Mouse (Mus musculus) heart, embryonic 12.5 days (tissue): ENCODE results near the gene Tuft1. TPM values are rescaled to one million over a fixed set of nuclear protein-coding genes. Genes with fewer than 3 reads are reported as not detected.
"Not testable (repeated sequence)": the region's sequence is repeated elsewhere in the genome, so short reads cannot be mapped to it uniquely, and the experiment has no call there.

Experiments
- ATAC-seq: fragments of 200-750 bp; cut with Nextera tagmentation; 2 replicates; pipeline ENCODE4 v1.8.0; 2017; ENCODE audit warnings: moderate TSS enrichment, moderate library complexity; ENCODE audit not compliant: insufficient number of reproducible peaks, low FRiP score
- H3K27ac ChIP-seq: fragments of 300-500 bp; sonication (generic); 2 replicates; pipeline ENCODE4 v1.5.1; 2016; ENCODE audit warnings: mild to moderate bottlenecking, moderate library complexity; ENCODE audit not compliant: poor library complexity, severe bottlenecking
- H3K27me3 ChIP-seq: fragments of 300-500 bp; sonication (generic); replicated peaks from 2 replicates; pipeline ENCODE4 v1.6.1; 2016; ENCODE audit warnings: mild to moderate bottlenecking, moderate library complexity
- H3K36me3 ChIP-seq: fragments of 300-500 bp; sonication (generic); 2 replicates; pipeline ENCODE4 v1.6.1; 2016; ENCODE audit warnings: mild to moderate bottlenecking, moderate library complexity
- H3K4me1 ChIP-seq: fragments of 300-500 bp; sonication (generic); replicated peaks from 2 replicates; pipeline ENCODE4 v1.6.1; 2016; ENCODE audit warnings: mild to moderate bottlenecking
- H3K4me2 ChIP-seq: fragments of 300-500 bp; sonication (generic); 2 replicates; pipeline ENCODE4 v1.6.1; 2016; ENCODE audit warnings: mild to moderate bottlenecking, moderate library complexity
- H3K4me3 ChIP-seq: fragments of 300-500 bp; sonication (generic); 2 replicates; pipeline ENCODE4 v1.5.1; 2016; ENCODE audit warnings: mild to moderate bottlenecking
- H3K9ac ChIP-seq: fragments of 300-500 bp; sonication (generic); 2 replicates; pipeline ENCODE4 v1.6.1; 2016; ENCODE audit warnings: mild to moderate bottlenecking, moderate library complexity
- H3K9me3 ChIP-seq: fragments of 300-500 bp; sonication (generic); replicated peaks from 2 replicates; pipeline ENCODE4 v1.6.1; 2016; ENCODE audit warnings: mild to moderate bottlenecking, moderate library complexity
- WGBS: fragments of 180-500 bp; shearing (Covaris S2); methylation state at CpG from one replicate; pipeline ENCODE4 v1.1.7; 2016; 5-methylcytosine and 5-hydroxymethylcytosine counted together
- polyA plus RNA-seq: library from polyadenylated mRNA; unstranded; fragments of >200 nt; fragmentation: Nextera tagmentation; extraction: Ambion mirVana; gene quantifications from 2 replicates; pipeline ENCODE4 v1.2.1, GENCODE M21; 2016

The Tuft1 gene
- polyA plus RNA-seq, 1 experiment from 2014 or later, result 8.5 TPM

DNA sequence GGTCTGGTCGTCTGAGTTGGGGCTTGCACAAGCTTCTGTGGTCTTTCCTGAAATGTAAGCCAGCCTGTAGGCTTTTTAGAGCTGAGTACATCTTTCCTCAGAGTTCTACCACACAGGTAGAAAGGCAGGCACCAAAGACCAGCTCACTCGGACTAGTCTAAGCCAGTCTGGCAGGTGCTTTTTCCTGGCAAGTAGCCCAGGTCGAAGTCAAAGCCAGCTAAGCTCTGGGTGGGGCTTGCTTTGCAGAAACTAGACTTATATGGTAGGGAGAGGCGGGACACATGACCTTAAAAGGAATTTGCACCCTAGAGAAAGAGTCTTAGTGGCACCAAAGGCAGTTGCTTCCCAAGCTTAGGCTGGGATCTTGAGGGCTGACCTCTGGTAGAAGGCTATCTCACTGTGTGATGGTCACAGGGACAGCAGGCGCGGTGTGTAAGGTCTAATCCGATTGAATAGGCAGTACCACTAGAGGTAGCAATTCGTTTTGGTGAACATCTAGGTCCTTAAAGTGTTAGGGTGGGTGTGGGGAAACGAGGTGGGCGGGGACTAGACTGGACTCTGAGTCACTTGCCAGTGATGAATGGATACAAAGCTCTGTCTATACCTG lies 573 bp upstream of the Tuft1 start:
- H3K4me3 ChIP-seq, result peak overlapping the region; percentile 9
- 24% methylated on average over 8 of the region's 10 CpGs for WGBS

DNA sequence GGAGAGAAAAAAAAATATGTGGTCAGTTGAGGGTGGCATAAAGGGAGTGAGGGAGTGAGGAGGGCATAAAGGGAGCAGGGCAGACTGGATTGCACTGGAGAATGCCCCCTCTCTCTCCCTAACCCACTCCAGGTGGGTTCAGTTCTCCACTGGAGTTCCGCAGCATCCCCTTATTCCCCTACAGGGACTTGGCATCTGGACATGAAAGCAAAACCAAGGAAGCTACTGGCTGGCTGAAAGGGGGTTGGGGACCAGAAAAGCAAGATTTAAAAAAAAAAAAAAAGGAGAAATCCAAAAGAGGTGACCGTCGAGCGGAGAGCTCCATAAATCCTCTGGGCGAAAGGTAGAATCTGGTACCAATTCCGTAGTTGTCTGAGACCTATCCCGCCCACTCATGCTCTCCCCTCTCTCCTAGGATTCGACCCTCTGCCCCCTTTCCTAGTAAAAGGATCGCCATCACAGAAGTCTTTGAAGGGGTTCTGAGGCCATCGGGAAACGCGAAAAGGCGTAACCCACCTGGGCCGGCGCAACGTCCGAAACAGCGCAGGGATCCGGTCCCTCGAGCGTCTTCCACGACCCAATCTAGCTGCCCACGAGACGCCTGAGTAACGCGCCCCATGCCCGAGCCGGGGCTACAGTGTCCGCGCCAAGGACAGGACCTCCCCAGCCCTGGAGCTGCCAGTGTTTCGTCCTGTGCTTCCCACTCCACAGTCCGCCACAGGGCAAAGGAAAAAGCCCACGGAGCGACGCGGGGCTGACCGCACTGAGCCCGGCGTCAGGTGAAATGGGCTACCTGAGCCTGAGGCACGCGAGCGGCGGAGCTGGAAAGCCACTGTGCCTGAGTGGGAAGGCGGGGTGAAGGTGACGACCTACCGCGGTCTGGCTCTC lies 576 bp downstream of the Tuft1 start:
- peak; percentile 44; the same call in 1 of the 2 replicates for ATAC-seq
- 3% methylated on average over 26 of the region's 47 CpGs for WGBS
- peak overlapping the region; percentile 72 for H3K9ac ChIP-seq
- H3K9me3 ChIP-seq, H3K4me1 ChIP-seq, H3K27me3 ChIP-seq, H3K27ac ChIP-seq, H3K36me3 ChIP-seq: not testable (repeated sequence)
- peak overlapping the region; percentile 87 for H3K4me2 ChIP-seq
- H3K4me3 ChIP-seq, result peak overlapping the region; percentile 54

More for the DNA sequence above, 573 bp upstream of the Tuft1 start:
- not testable (repeated sequence) for H3K9me3 ChIP-seq, H3K36me3 ChIP-seq, H3K4me1 ChIP-seq, H3K27me3 ChIP-seq, H3K9ac ChIP-seq
- Histone ChIP-seq H3K27ac (0 out of 2 replicates have a peak overlapping the region, but pooled peaks have one; percentile 15), H3K4me2 (peak overlapping the region; percentile 52)
- peak; percentile 72 for ATAC-seq

DNA sequence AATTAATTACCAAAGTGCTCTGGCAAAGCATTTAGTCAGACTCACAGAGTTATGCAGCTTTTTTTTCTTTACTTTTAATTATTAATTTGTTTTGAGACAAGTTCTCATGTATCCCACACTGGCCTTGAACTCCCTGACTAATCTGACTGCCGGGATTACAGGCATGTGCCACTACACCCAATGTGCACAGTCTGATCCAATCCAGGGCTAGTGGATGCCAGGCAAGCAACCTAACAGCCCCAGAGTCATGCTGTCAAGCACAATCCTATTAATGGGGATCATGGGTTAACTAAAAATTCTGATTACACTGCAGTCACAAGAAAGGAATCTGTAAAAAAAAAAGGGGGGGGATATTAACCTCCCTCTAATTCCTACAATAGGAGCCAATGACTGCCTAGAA lies 4.7 kb downstream of the Tuft1 start:
- H3K36me3 ChIP-seq, H3K27ac ChIP-seq, H3K9me3 ChIP-seq, H3K4me3 ChIP-seq, H3K9ac ChIP-seq, ATAC-seq, H3K27me3 ChIP-seq, H3K4me2 ChIP-seq: not testable (repeated sequence)
- H3K4me1 ChIP-seq, result peaks cover 25% of the 10 kb centered on the region
- 65% methylated on average over 1 of the region's 1 CpGs for WGBS

DNA sequence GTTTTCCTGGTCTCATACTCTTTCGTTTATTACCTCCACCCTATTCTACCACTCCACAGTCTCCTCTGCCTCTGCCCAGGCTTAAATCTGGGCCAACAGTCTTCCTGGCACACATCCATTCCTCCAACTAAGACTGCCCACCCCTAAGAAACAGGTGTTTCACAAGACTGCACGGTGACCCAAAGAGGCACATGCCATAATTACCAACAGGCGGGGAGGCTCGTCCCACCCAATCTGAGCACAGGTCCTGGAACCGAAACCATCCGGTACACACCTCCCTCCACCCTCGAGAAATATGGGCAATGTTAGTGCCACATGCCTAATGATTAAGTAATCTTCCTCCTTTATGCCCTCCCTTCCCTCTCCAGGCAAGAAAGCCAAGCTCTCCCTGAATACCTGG lies 8.3 kb downstream of the Tuft1 start:
- Histone ChIP-seq H3K27ac (no peak overlapping the region), H3K27me3 (no peaks in the 10 kb centered on the region), H3K9ac (no peak overlapping the region), H3K4me1 (peaks cover 26% of the 10 kb centered on the region), H3K4me3 (no peak overlapping the region), H3K9me3 (no peaks in the 10 kb centered on the region), H3K4me2 (no peak overlapping the region), H3K36me3 (no peaks in the 10 kb centered on the region)
- 85% methylated on average over 7 of the region's 7 CpGs for WGBS
- ATAC-seq, result no peak

DNA sequence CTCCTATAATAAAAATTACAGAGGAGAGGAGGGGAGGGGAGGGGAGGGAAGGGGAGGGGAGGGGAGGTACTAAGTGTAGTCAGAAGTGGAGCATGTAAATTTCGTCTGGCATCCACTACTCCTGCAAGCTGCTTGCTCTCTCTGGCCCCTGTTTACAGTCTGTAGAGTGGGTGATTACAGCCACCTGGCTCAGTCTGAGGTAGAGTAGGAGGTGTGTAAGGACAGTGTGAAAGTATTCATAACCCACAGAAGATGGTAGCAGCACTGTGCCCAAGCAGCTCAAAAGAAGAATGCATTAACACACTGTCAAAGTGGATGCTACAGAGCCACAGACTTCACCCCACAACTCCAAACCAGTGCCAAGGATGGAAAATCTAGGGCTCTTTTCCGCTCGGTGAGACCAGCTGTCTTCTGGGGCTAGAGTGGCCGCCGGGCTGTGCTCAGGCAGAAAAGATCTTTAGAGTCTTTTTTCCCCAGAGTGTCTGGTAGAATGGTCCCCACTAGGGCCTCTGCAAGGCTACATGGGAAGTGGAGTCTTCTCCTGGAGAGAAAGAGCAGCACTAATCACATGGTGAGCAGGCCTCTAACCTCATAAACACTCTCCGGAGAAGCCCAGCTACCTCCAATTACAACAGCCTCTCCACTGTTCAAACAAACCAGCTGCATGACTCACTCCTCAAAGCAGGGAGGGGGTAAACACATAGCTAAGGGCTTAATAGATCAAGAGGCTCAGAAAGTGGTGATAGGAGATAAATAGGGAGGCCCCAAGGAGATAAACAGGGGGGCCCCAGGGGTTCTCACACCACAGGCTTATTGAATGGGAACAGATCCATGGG lies 9.7 kb downstream of the Tuft1 start:
- WGBS, result 25% methylated on average over 6 of the region's 6 CpGs
- ATAC-seq, result peak; percentile 85
- H3K4me3 ChIP-seq, result no peak overlapping the region
- peak overlapping the region; percentile 83 for H3K27ac ChIP-seq
- no peak overlapping the region for H3K9ac ChIP-seq
- no peaks in the 10 kb centered on the region for H3K27me3 ChIP-seq
- H3K4me1 ChIP-seq, result peaks cover 26% of the 10 kb centered on the region
- H3K9me3 ChIP-seq, result no peaks in the 10 kb centered on the region
- H3K4me2 ChIP-seq, result peak overlapping the region; percentile 47; the same call in 1 of the 2 replicates
- H3K36me3 ChIP-seq, result no peaks in the 10 kb centered on the region

DNA sequence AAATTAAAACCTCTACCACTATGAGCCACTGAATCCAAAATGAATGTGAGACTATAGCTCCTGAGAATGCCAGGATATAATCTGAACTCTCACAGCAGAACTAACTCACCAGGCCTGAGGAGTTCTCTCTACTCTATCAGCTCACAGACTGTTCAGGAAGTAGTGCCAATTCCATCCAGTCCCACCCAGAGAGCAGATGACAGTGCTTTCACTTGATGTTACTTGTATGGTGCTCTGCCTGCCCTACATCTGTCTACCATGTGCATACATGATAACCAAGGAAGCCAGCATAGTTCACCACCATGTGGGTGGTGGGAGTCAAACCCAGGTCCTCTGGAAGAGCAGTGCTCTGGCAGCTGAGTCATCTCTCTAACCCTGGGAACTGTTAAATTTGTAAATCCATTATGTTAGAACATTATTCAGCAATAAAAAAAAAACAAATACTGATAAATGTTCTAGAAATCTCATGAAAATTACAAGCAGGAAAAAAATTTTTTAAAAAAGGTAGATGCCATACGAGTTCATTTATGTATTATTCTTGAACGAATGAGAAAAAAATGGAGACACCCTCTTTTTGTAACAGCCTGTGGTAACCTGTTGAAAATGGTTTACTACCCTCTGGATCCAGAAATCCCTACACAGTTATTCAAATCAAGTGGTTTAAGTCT lies 16.0 kb downstream of the Tuft1 start, which contains the start of gene Gm10972:
Gene Gm10972 (plus strand): TSS at position 618 of the 668 bp plus-strand sequence.
- not testable (repeated sequence) for H3K4me1 ChIP-seq, H3K27ac ChIP-seq, H3K4me3 ChIP-seq, ATAC-seq, H3K4me2 ChIP-seq, H3K9ac ChIP-seq, H3K36me3 ChIP-seq, H3K9me3 ChIP-seq, H3K27me3 ChIP-seq
- 85% methylated on average over 2 of the region's 2 CpGs for WGBS

DNA sequence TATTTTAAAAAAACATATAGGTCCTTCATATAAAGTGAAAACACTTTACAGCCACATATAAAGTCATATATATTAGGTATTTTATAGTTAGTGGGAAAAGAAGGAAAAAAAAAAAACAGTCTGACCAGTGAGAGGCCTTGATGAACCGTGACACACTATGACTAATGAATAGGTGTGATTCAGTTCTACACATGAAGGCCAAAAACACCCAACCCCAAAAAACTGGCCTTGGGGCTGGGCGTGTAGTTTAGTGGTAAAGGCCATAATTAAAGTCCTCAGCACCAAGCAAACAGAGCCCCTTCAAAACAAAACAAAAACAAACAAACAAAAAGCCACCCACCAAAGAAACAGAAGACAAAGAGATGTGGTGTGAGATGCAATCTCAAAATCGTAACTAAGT lies 28.8 kb downstream of the Tuft1 start:
- no peaks in the 10 kb centered on the region for H3K9me3 ChIP-seq
- H3K4me1 ChIP-seq, result no peaks in the 10 kb centered on the region
- no peak overlapping the region for H3K4me2 ChIP-seq
- no peak overlapping the region for H3K27ac ChIP-seq
- no peak overlapping the region for H3K4me3 ChIP-seq
- H3K36me3 ChIP-seq, result no peaks in the 10 kb centered on the region
- H3K27me3 ChIP-seq, result no peaks in the 10 kb centered on the region
- no peak overlapping the region for H3K9ac ChIP-seq
- WGBS, result 73% methylated on average over 3 of the region's 3 CpGs
- no peak for ATAC-seq

DNA sequence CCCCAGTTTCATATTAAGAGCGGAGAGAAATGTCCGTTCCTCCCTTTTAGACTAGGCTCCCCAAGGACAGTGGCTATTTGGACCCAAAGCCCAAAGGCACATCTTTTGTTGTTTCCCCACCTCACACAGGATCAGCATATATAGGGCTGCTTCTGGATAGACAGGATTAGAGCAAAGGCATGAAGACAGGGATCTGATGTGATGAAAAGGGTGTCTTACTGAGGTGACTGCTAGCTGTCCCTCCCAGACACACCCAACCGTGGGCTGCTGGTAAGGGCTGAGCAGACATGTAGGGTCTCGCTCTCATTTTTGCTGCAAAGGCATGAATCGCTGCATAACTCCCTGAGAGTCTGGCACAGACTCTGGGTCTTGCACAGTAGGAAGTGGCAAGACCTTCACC lies 30.0 kb downstream of the Tuft1 start:
- H3K9me3 ChIP-seq, result no peaks in the 10 kb centered on the region
- ATAC-seq, result no peak
- H3K4me3 ChIP-seq, result no peak overlapping the region
- no peaks in the 10 kb centered on the region for H3K36me3 ChIP-seq
- no peak overlapping the region for H3K9ac ChIP-seq
- no peak overlapping the region for H3K4me2 ChIP-seq
- no peak overlapping the region for H3K27ac ChIP-seq
- no peaks in the 10 kb centered on the region for H3K27me3 ChIP-seq
- H3K4me1 ChIP-seq, result peaks cover 10% of the 10 kb centered on the region
- WGBS, result 89% methylated on average over 5 of the region's 5 CpGs

GRCm38 (mm10) chr3:94624281-94624680 lies 34.4 kb downstream of the Tuft1 start:
- Histone ChIP-seq H3K36me3 (peaks cover 14% of the 10 kb centered on the region), H3K9me3 (no peaks in the 10 kb centered on the region), H3K27ac (no peak overlapping the region), H3K4me2 (no peak overlapping the region), H3K4me1 (peaks cover 35% of the 10 kb centered on the region), H3K4me3 (no peak overlapping the region), H3K27me3 (no peaks in the 10 kb centered on the region), H3K9ac (no peak overlapping the region)
- whole genome bisulfite sequencing, result 72% methylated on average over 4 of the region's 4 CpGs
- ATAC-seq, result no peak

DNA sequence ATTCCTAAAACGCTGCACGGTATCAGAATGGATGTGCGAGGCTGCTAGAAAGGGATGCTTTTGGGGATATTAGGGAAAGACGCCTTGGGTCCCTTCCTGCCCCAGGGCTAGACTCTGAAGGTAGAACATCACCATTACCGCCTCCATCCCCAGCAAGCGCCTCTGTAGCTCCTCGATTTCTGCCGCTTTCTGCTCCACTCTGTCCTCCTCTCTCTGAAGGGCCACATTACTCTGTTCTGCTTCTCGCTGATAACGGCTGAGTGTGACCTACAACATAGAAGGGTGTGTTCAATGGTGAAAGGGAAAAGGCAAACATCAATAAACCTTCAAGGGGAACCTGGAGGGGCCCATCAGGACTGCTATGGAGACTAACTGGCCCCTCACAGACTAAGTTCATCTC lies 36.1 kb downstream of the Tuft1 start:
- Histone ChIP-seq H3K4me1 (peaks cover 35% of the 10 kb centered on the region), H3K9me3 (no peaks in the 10 kb centered on the region), H3K27me3 (no peaks in the 10 kb centered on the region), H3K36me3 (peaks cover 14% of the 10 kb centered on the region), H3K9ac (no peak overlapping the region), H3K4me3 (no peak overlapping the region), H3K27ac (peak overlapping the region; percentile 65), H3K4me2 (no peak overlapping the region)
- peak; percentile 71 for ATAC-seq
- WGBS, result 76% methylated on average over 10 of the region's 10 CpGs
